Mouse (Mus musculus): ENCODE results near the gene Klhl29.

DNA sequence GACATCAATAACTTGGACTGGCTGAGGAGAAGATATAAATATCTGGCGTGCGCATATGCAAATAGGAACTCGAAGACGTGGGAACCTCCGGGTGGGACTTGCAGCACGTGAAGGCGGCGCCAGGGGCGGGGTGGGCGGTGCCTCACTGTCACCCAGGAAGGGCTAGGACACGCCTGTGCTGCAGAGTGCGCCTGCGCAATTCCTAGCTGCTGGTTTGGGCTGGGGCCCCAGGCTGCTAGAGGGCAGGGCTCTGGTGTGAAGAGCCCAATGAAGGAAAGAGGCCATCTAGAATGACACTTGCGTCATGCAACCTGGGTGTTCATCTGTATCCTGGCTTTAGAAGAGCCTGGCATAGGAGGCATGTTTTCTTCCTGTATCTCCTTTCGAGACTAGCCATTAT lies 255.8 kb downstream of the Klhl29 start:
- TF ChIP-seq CTCF (conservative IDR thresholded peaks at IDR 0.05; ENCODE audit: insufficient read depth, insufficient read length, low read depth, low read length) = no peak
- no peak for TF ChIP-seq POLR2A (IDR thresholded peaks at IDR 0.05; ENCODE audit: low read depth, low read length)
